Mouse (Mus musculus): ENCODE data around the gene Pcsk2. TPM values are rescaled to one million over a fixed set of nuclear protein-coding genes. Genes with fewer than 3 reads are reported as not detected.

Pcsk2 gene
- polyA plus RNA-seq, 1 experiment: 0.08 TPM

- Histone ChIP-seq H3K4me1 (replicated peaks; ENCODE audit: control insufficient read depth, insufficient read depth, low read length) (0 out of 2 replicates have a peak, but pooled peaks cover 2% of the 10 kb centered on the region), H3K27ac (ENCODE audit: control insufficient read depth, insufficient read depth, low read length) (no peak overlapping the region), H3K36me3 (ENCODE audit: control insufficient read depth, insufficient read depth, low read length) (no peaks in the 10 kb centered on the region), H3K4me3 (ENCODE audit: control insufficient read depth, insufficient read depth, low read length) (no peak overlapping the region), H3K27me3 (ENCODE audit: control insufficient read depth, insufficient read depth, low read length) (no peaks in the 10 kb centered on the region)
- 91% methylated on average over 5 of the region's 5 CpGs for WGBS
- TF ChIP-seq CTCF (IDR thresholded peaks at IDR 0.05; ENCODE audit: borderline replicate concordance, control insufficient read depth, extremely low read depth, insufficient read depth, low read length, poor library complexity) (no peak), POLR2A (IDR thresholded peaks at IDR 0.05; ENCODE audit: control insufficient read depth, extremely low read depth, insufficient read depth, low read length, poor library complexity) (no peak)
- DNase-seq: no peak
Observed at GRCm38 (mm10) chr2:143832721-143833120, 286.8 kb downstream of the Pcsk2 start.

DNA sequence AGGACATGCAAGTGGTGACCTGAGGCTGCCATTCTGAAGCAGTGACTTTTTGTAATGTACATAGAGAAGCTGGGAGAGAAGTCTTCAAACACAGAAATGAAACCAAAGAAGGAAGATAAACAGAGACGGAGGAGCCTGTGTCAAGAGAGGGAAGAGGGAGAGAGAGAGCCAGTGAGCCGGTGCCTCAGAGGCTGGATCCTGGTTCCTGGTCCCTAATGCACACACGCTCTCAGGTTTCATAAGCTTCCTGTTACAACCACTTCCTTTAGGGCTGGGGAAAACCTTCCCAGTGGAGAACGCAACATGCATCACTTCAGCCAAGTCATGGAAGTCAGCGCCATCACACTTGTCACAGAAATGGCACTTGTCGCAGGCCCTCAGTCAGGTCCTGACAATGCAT, 288.1 kb downstream of the Pcsk2 start:
- H3K4me1 ChIP-seq (replicated peaks; ENCODE audit: control insufficient read depth, insufficient read depth, low read length): peaks cover 5% of the 10 kb centered on the region
- H3K27ac ChIP-seq (ENCODE audit: control insufficient read depth, insufficient read depth, low read length): no peak overlapping the region
- no peak overlapping the region for H3K4me3 ChIP-seq (ENCODE audit: control insufficient read depth, insufficient read depth, low read length)
- no peaks in the 10 kb centered on the region for H3K27me3 ChIP-seq (ENCODE audit: control insufficient read depth, insufficient read depth, low read length)
- TF ChIP-seq POLR2A (IDR thresholded peaks at IDR 0.05; ENCODE audit: control insufficient read depth, extremely low read depth, insufficient read depth, low read length, poor library complexity): no peak
- TF ChIP-seq CTCF (IDR thresholded peaks at IDR 0.05; ENCODE audit: borderline replicate concordance, control insufficient read depth, extremely low read depth, insufficient read depth, low read length, poor library complexity): no peak
- 57% methylated on average over 6 of the region's 6 CpGs for WGBS
- DNase-seq: no peak
- H3K36me3 ChIP-seq (ENCODE audit: control insufficient read depth, insufficient read depth, low read length): no peaks in the 10 kb centered on the region

DNA sequence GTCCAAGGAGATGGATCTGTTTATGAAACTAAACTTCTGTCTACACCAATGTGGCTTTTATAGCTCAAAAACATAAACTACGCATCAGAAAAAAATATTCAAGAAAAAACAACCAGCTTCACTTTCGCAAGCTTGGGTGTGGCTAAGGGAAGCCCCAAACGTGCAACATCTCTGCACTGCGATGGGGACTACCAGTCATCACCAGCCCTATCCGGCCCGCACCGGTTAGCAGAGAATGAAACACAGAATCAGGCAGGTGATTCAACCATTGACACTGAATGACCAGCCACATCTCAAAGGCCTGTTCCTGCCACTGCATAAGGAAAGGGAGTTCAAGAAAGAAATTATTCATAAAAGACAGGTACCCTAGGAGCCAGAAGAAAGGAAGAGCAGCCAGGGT, 289.9 kb downstream of the Pcsk2 start:
- Histone ChIP-seq H3K27me3 (ENCODE audit: control insufficient read depth, insufficient read depth, low read length) (no peaks in the 10 kb centered on the region), H3K27ac (ENCODE audit: control insufficient read depth, insufficient read depth, low read length) (no peak overlapping the region), H3K4me1 (replicated peaks; ENCODE audit: control insufficient read depth, insufficient read depth, low read length) (peaks cover 6% of the 10 kb centered on the region), H3K4me3 (ENCODE audit: control insufficient read depth, insufficient read depth, low read length) (no peak overlapping the region), H3K36me3 (ENCODE audit: control insufficient read depth, insufficient read depth, low read length) (no peaks in the 10 kb centered on the region)
- DNase-seq: no peak
- no peak for TF ChIP-seq CTCF (IDR thresholded peaks at IDR 0.05; ENCODE audit: borderline replicate concordance, control insufficient read depth, extremely low read depth, insufficient read depth, low read length, poor library complexity)
- TF ChIP-seq POLR2A (IDR thresholded peaks at IDR 0.05; ENCODE audit: control insufficient read depth, extremely low read depth, insufficient read depth, low read length, poor library complexity): no peak
- WGBS: 86% methylated on average over 7 of the region's 7 CpGs

- no peaks in the 10 kb centered on the region for H3K36me3 ChIP-seq (ENCODE audit: control insufficient read depth, insufficient read depth, low read length)
- peak; percentile 67 for DNase-seq
- H3K27me3 ChIP-seq (ENCODE audit: control insufficient read depth, insufficient read depth, low read length): no peaks in the 10 kb centered on the region
- WGBS: 12% methylated on average over 8 of the region's 8 CpGs
- peaks cover 8% of the 10 kb centered on the region for H3K4me1 ChIP-seq (replicated peaks; ENCODE audit: control insufficient read depth, insufficient read depth, low read length)
- no peak for TF ChIP-seq POLR2A (IDR thresholded peaks at IDR 0.05; ENCODE audit: control insufficient read depth, extremely low read depth, insufficient read depth, low read length, poor library complexity)
- no peak for TF ChIP-seq CTCF (IDR thresholded peaks at IDR 0.05; ENCODE audit: borderline replicate concordance, control insufficient read depth, extremely low read depth, insufficient read depth, low read length, poor library complexity)
- no peak overlapping the region for H3K4me3 ChIP-seq (ENCODE audit: control insufficient read depth, insufficient read depth, low read length)
- H3K27ac ChIP-seq (ENCODE audit: control insufficient read depth, insufficient read depth, low read length): no peak overlapping the region; the same call in 1 of the 2 replicates
Observed at GRCm38 (mm10) chr2:143837291-143837701, 291.3 kb downstream of the Pcsk2 start.

DNA sequence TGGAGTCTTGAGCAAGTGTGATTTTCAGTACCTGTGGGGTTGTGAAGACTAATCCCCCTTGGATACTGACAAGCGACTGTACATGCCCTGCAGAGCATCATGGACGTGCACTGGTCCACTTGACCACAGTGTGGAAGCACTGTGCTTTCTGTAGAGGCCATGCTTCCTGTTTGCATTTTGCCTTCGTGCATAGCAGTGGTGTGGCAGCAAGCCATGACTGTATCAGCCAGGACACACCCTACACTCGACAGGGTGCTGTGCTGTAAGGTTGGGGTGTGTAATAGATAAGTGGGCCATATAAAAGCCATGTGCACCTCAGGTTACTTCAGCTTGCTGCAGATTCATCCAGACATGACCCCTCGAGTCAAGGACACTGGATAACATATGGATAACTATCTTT, 292.7 kb downstream of the Pcsk2 start:
- no peak overlapping the region for H3K27ac ChIP-seq (ENCODE audit: control insufficient read depth, insufficient read depth, low read length)
- H3K27me3 ChIP-seq (ENCODE audit: control insufficient read depth, insufficient read depth, low read length): no peaks in the 10 kb centered on the region
- DNase-seq: no peak
- 46% methylated on average over 5 of the region's 5 CpGs for WGBS
- no peak overlapping the region for H3K4me3 ChIP-seq (ENCODE audit: control insufficient read depth, insufficient read depth, low read length)
- peaks cover 8% of the 10 kb centered on the region for H3K4me1 ChIP-seq (replicated peaks; ENCODE audit: control insufficient read depth, insufficient read depth, low read length)
- TF ChIP-seq POLR2A (IDR thresholded peaks at IDR 0.05; ENCODE audit: control insufficient read depth, extremely low read depth, insufficient read depth, low read length, poor library complexity) (no peak), CTCF (IDR thresholded peaks at IDR 0.05; ENCODE audit: borderline replicate concordance, control insufficient read depth, extremely low read depth, insufficient read depth, low read length, poor library complexity) (no peak)
- no peaks in the 10 kb centered on the region for H3K36me3 ChIP-seq (ENCODE audit: control insufficient read depth, insufficient read depth, low read length)

GRCm38 (mm10) chr2:143839458-143839857, 293.5 kb downstream of the Pcsk2 start:
- H3K4me3 ChIP-seq (ENCODE audit: control insufficient read depth, insufficient read depth, low read length): no peak overlapping the region
- H3K27me3 ChIP-seq (ENCODE audit: control insufficient read depth, insufficient read depth, low read length): no peaks in the 10 kb centered on the region
- WGBS: 76% methylated on average over 2 of the region's 2 CpGs
- peaks cover 8% of the 10 kb centered on the region for H3K4me1 ChIP-seq (replicated peaks; ENCODE audit: control insufficient read depth, insufficient read depth, low read length)
- no peak for TF ChIP-seq CTCF (IDR thresholded peaks at IDR 0.05; ENCODE audit: borderline replicate concordance, control insufficient read depth, extremely low read depth, insufficient read depth, low read length, poor library complexity)
- TF ChIP-seq POLR2A (IDR thresholded peaks at IDR 0.05; ENCODE audit: control insufficient read depth, extremely low read depth, insufficient read depth, low read length, poor library complexity): no peak
- no peak for DNase-seq
- H3K27ac ChIP-seq (ENCODE audit: control insufficient read depth, insufficient read depth, low read length): no peak overlapping the region
- H3K36me3 ChIP-seq (ENCODE audit: control insufficient read depth, insufficient read depth, low read length): no peaks in the 10 kb centered on the region

DNA sequence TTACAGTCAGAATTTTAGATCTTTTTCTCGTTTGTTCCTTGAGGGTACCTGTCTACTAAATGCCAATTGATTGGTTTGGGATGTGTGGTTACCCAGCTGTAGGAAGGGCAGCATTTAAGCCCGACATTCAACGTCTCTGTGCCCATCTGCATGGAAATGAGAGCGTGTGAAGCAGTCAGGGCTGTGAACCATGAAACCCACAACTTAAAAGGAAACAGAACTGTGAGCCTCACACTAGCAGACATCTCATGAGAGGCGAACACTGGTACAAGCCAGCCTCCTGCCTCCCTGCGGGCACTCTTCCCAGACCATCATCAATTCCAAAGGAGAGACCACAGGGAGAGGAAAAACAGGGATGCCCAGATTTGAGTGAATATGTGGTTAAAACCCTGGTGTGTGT, 294.9 kb downstream of the Pcsk2 start:
- Histone ChIP-seq H3K4me1 (replicated peaks; ENCODE audit: control insufficient read depth, insufficient read depth, low read length) (peaks cover 8% of the 10 kb centered on the region), H3K4me3 (ENCODE audit: control insufficient read depth, insufficient read depth, low read length) (no peak overlapping the region), H3K36me3 (ENCODE audit: control insufficient read depth, insufficient read depth, low read length) (no peaks in the 10 kb centered on the region), H3K27ac (ENCODE audit: control insufficient read depth, insufficient read depth, low read length) (no peak overlapping the region), H3K27me3 (ENCODE audit: control insufficient read depth, insufficient read depth, low read length) (no peaks in the 10 kb centered on the region)
- no peak for DNase-seq
- TF ChIP-seq POLR2A (IDR thresholded peaks at IDR 0.05; ENCODE audit: control insufficient read depth, extremely low read depth, insufficient read depth, low read length, poor library complexity) (no peak), CTCF (IDR thresholded peaks at IDR 0.05; ENCODE audit: borderline replicate concordance, control insufficient read depth, extremely low read depth, insufficient read depth, low read length, poor library complexity) (no peak)
- 61% methylated on average over 6 of the region's 6 CpGs for WGBS
